Mouse (Mus musculus) testis, adult 2 months (tissue): ENCODE measurements around the gene Foxd4.

Experiments
- CTCF ChIP-seq: fragments of 200-500 bp; IDR thresholded peaks from 2 replicates; pipeline ENCODE4 v1.5.1; 2012; ENCODE audit warnings: low read depth, mild to moderate bottlenecking, inconsistent platforms, low read length, moderate library complexity; ENCODE audit not compliant: control insufficient read depth, insufficient read depth, insufficient replicate concordance
- POLR2A ChIP-seq: fragments of 200-500 bp; IDR thresholded peaks from 2 replicates; pipeline ENCODE4 v1.6.1; 2012; ENCODE audit warnings: low read depth, mild to moderate bottlenecking, inconsistent platforms, low read length, moderate library complexity; ENCODE audit not compliant: control insufficient read depth

- TF ChIP-seq CTCF = no peak
- TF ChIP-seq POLR2A = no peak
These were observed 39.2 kb downstream of the Foxd4 start, which contains the start of gene Pgm5 for GRCm38 (mm10) chr19:24861612-24862451.
